Mouse (Mus musculus): Measurements from ENCODE around the gene Cd59b. TPM values are rescaled to one million over a fixed set of nuclear protein-coding genes. Genes with fewer than 3 reads are reported as not detected.

The Cd59b gene
- polyA plus RNA-seq, 1 experiment from 2014 or later: 3.0 TPM

GRCm38 (mm10) chr2:104032056-104032455 is 37.6 kb upstream of the Cd59b start:
- no peaks in the 10 kb centered on the region for H3K9me3 ChIP-seq (ENCODE audit: control insufficient read depth, low read length)
- peaks cover 44% of the 10 kb centered on the region for H3K36me3 ChIP-seq (ENCODE audit: control insufficient read depth, insufficient read depth, low read length)
- no peak overlapping the region for H3K9ac ChIP-seq (ENCODE audit: low read length)
- 91% methylated on average over 3 of the region's 3 CpGs for WGBS
- no peak for ATAC-seq (ENCODE audit: insufficient number of reproducible peaks, insufficient read depth, low FRiP score, low read depth)
- H3K4me1 ChIP-seq (ENCODE audit: control insufficient read depth in 2 of 2, insufficient read depth in 2 of 2, low read length in 2 of 2): peaks cover 2 to 26% of the 10 kb centered on the region in 2 experiments; a peak in 3 of 4 replicates
- no peak overlapping the region for H3K4me3 ChIP-seq (ENCODE audit: control insufficient read depth in 1 of 2, insufficient read depth in 1 of 2, low read depth in 1 of 2, low read length in 2 of 2)
- H3K4me2 ChIP-seq (ENCODE audit: low read length): no peak overlapping the region
- H3K27me3 ChIP-seq (ENCODE audit: control insufficient read depth, insufficient read depth, low read length): no peaks in the 10 kb centered on the region
- no peak overlapping the region for H3K27ac ChIP-seq (replicated peaks in 1 of 2; ENCODE audit: control insufficient read depth in 1 of 2, insufficient read depth in 1 of 2, low read depth in 2 of 2, low read length in 2 of 2)

GRCm38 (mm10) chr2:104034832-104035472 is 34.7 kb upstream of the Cd59b start:
- H3K4me1 ChIP-seq (ENCODE audit: control insufficient read depth in 2 of 2, insufficient read depth in 2 of 2, low read length in 2 of 2): peaks cover 0 to 6% of the 10 kb centered on the region in 2 experiments; a peak in 1 of 4 replicates
- H3K36me3 ChIP-seq (ENCODE audit: control insufficient read depth, insufficient read depth, low read length): peaks cover 71% of the 10 kb centered on the region
- H3K4me2 ChIP-seq (ENCODE audit: low read length): no peak overlapping the region
- H3K27me3 ChIP-seq (ENCODE audit: control insufficient read depth, insufficient read depth, low read length): no peaks in the 10 kb centered on the region
- H3K9ac ChIP-seq (ENCODE audit: low read length): no peak overlapping the region
- no peak overlapping the region for H3K4me3 ChIP-seq (ENCODE audit: control insufficient read depth in 1 of 2, insufficient read depth in 1 of 2, low read depth in 1 of 2, low read length in 2 of 2)
- 33% methylated on average over 3 of the region's 3 CpGs for WGBS
- H3K27ac ChIP-seq (replicated peaks in 1 of 2; ENCODE audit: control insufficient read depth in 1 of 2, insufficient read depth in 1 of 2, low read depth in 2 of 2, low read length in 2 of 2): no peak overlapping the region
- no peaks in the 10 kb centered on the region for H3K9me3 ChIP-seq (ENCODE audit: control insufficient read depth, low read length)
- ATAC-seq (ENCODE audit: insufficient number of reproducible peaks, insufficient read depth, low FRiP score, low read depth): no peak

- H3K4me2 ChIP-seq (ENCODE audit: low read length): no peak overlapping the region
- H3K27ac ChIP-seq (replicated peaks in 1 of 2; ENCODE audit: control insufficient read depth in 1 of 2, insufficient read depth in 1 of 2, low read depth in 2 of 2, low read length in 2 of 2): no peak overlapping the region
- no peak overlapping the region for H3K4me3 ChIP-seq (ENCODE audit: control insufficient read depth in 1 of 2, insufficient read depth in 1 of 2, low read depth in 1 of 2, low read length in 2 of 2)
- peaks cover 73% of the 10 kb centered on the region for H3K36me3 ChIP-seq (ENCODE audit: control insufficient read depth, insufficient read depth, low read length)
- 55% methylated on average over 6 of the region's 6 CpGs for WGBS
- no peaks in the 10 kb centered on the region for H3K9me3 ChIP-seq (ENCODE audit: control insufficient read depth, low read length)
- no peaks in the 10 kb centered on the region for H3K4me1 ChIP-seq (ENCODE audit: control insufficient read depth in 2 of 2, insufficient read depth in 2 of 2, low read length in 2 of 2)
- no peak for ATAC-seq (ENCODE audit: insufficient number of reproducible peaks, insufficient read depth, low FRiP score, low read depth)
- no peak overlapping the region for H3K9ac ChIP-seq (ENCODE audit: low read length)
- no peaks in the 10 kb centered on the region for H3K27me3 ChIP-seq (ENCODE audit: control insufficient read depth, insufficient read depth, low read length)
Measured at GRCm38 (mm10) chr2:104035595-104035994, 34.1 kb upstream of the Cd59b start.

GRCm38 (mm10) chr2:104036316-104036715 is 33.3 kb upstream of the Cd59b start:
- Histone ChIP-seq H3K27me3 (ENCODE audit: control insufficient read depth, insufficient read depth, low read length) (no peaks in the 10 kb centered on the region), H3K27ac (replicated peaks in 1 of 2; ENCODE audit: control insufficient read depth in 1 of 2, insufficient read depth in 1 of 2, low read depth in 2 of 2, low read length in 2 of 2) (no peak overlapping the region), H3K9me3 (ENCODE audit: control insufficient read depth, low read length) (no peaks in the 10 kb centered on the region), H3K4me1 (ENCODE audit: control insufficient read depth in 2 of 2, insufficient read depth in 2 of 2, low read length in 2 of 2) (no peaks in the 10 kb centered on the region), H3K4me3 (ENCODE audit: control insufficient read depth in 1 of 2, insufficient read depth in 1 of 2, low read depth in 1 of 2, low read length in 2 of 2) (no peak overlapping the region), H3K9ac (ENCODE audit: low read length) (no peak overlapping the region), H3K4me2 (ENCODE audit: low read length) (no peak overlapping the region), H3K36me3 (ENCODE audit: control insufficient read depth, insufficient read depth, low read length) (peaks cover 70% of the 10 kb centered on the region)
- ATAC-seq (ENCODE audit: insufficient number of reproducible peaks, insufficient read depth, low FRiP score, low read depth): no peak
- 65% methylated on average over 3 of the region's 3 CpGs for WGBS

GRCm38 (mm10) chr2:104038236-104038635 is 31.4 kb upstream of the Cd59b start:
- H3K4me2 ChIP-seq (ENCODE audit: low read length): no peak overlapping the region
- no peaks in the 10 kb centered on the region for H3K27me3 ChIP-seq (ENCODE audit: control insufficient read depth, insufficient read depth, low read length)
- no peak for ATAC-seq (ENCODE audit: insufficient number of reproducible peaks, insufficient read depth, low FRiP score, low read depth)
- H3K27ac ChIP-seq (replicated peaks in 1 of 2; ENCODE audit: control insufficient read depth in 1 of 2, insufficient read depth in 1 of 2, low read depth in 2 of 2, low read length in 2 of 2): no peak overlapping the region
- H3K36me3 ChIP-seq (ENCODE audit: control insufficient read depth, insufficient read depth, low read length): peaks cover 86% of the 10 kb centered on the region
- no peaks in the 10 kb centered on the region; a peak in 1 of 4 replicates for H3K4me1 ChIP-seq (ENCODE audit: control insufficient read depth in 2 of 2, insufficient read depth in 2 of 2, low read length in 2 of 2)
- H3K4me3 ChIP-seq (ENCODE audit: control insufficient read depth in 1 of 2, insufficient read depth in 1 of 2, low read depth in 1 of 2, low read length in 2 of 2): no peak overlapping the region
- 70% methylated on average over 2 of the region's 2 CpGs for WGBS
- no peak overlapping the region for H3K9ac ChIP-seq (ENCODE audit: low read length)
- no peaks in the 10 kb centered on the region for H3K9me3 ChIP-seq (ENCODE audit: control insufficient read depth, low read length)

GRCm38 (mm10) chr2:104041632-104042031 is 28.0 kb upstream of the Cd59b start:
- H3K4me2 ChIP-seq (ENCODE audit: low read length): no peak overlapping the region
- no peaks in the 10 kb centered on the region for H3K27me3 ChIP-seq (ENCODE audit: control insufficient read depth, insufficient read depth, low read length)
- no peak overlapping the region for H3K4me3 ChIP-seq (ENCODE audit: control insufficient read depth in 1 of 2, insufficient read depth in 1 of 2, low read depth in 1 of 2, low read length in 2 of 2)
- WGBS: 56% methylated on average over 5 of the region's 5 CpGs
- no peaks in the 10 kb centered on the region; a peak in 1 of 4 replicates for H3K4me1 ChIP-seq (ENCODE audit: control insufficient read depth in 2 of 2, insufficient read depth in 2 of 2, low read length in 2 of 2)
- peaks cover 80% of the 10 kb centered on the region for H3K36me3 ChIP-seq (ENCODE audit: control insufficient read depth, insufficient read depth, low read length)
- no peak overlapping the region for H3K9ac ChIP-seq (ENCODE audit: low read length)
- no peaks in the 10 kb centered on the region for H3K9me3 ChIP-seq (ENCODE audit: control insufficient read depth, low read length)
- H3K27ac ChIP-seq (replicated peaks in 1 of 2; ENCODE audit: control insufficient read depth in 1 of 2, insufficient read depth in 1 of 2, low read depth in 2 of 2, low read length in 2 of 2): no peak overlapping the region
- ATAC-seq (ENCODE audit: insufficient number of reproducible peaks, insufficient read depth, low FRiP score, low read depth): no peak

- no peak overlapping the region for H3K27ac ChIP-seq (replicated peaks in 1 of 2; ENCODE audit: control insufficient read depth in 1 of 2, insufficient read depth in 1 of 2, low read depth in 2 of 2, low read length in 2 of 2)
- peaks cover 72% of the 10 kb centered on the region for H3K36me3 ChIP-seq (ENCODE audit: control insufficient read depth, insufficient read depth, low read length)
- 94% methylated on average over 15 of the region's 15 CpGs for WGBS
- H3K9me3 ChIP-seq (ENCODE audit: control insufficient read depth, low read length): no peaks in the 10 kb centered on the region
- H3K4me2 ChIP-seq (ENCODE audit: low read length): no peak overlapping the region
- no peak for ATAC-seq (ENCODE audit: insufficient number of reproducible peaks, insufficient read depth, low FRiP score, low read depth)
- H3K4me1 ChIP-seq (ENCODE audit: control insufficient read depth in 2 of 2, insufficient read depth in 2 of 2, low read length in 2 of 2): no peaks in the 10 kb centered on the region; a peak in 1 of 4 replicates
- H3K27me3 ChIP-seq (ENCODE audit: control insufficient read depth, insufficient read depth, low read length): no peaks in the 10 kb centered on the region
- no peak overlapping the region for H3K4me3 ChIP-seq (ENCODE audit: control insufficient read depth in 1 of 2, insufficient read depth in 1 of 2, low read depth in 1 of 2, low read length in 2 of 2)
- no peak overlapping the region for H3K9ac ChIP-seq (ENCODE audit: low read length)
Measured at GRCm38 (mm10) chr2:104042766-104043165, 26.9 kb upstream of the Cd59b start.

Data from heart, embryonic 14.5 days (tissue).